In genomic region chr13:98817766-98818165, GRCm38 (mm10) we compare ENCODE assay signal across 14 mouse cellular contexts.
"Had no signal": no experiment of that assay in that cellular context is flagged by ENCODE, and none has a peak within 500 bp of the region (broad histone marks: within the 10 kb centered on the region; RNA-seq: fewer than 3 reads in every experiment).

No protein-coding gene starts in this region.

- H3K9ac ChIP-seq: liver, embryonic 13.5 days; midbrain, embryonic 13.5 days; neural tube, embryonic 13.5 days had no signal

- H3K4me3 ChIP-seq: left cerebral cortex, adult 2 months; liver, embryonic 13.5 days; megakaryocyte, embryonic 14.5 days; midbrain, embryonic 10.5 days; midbrain, embryonic 13.5 days; myocyte; neural tube, embryonic 13.5 days had no signal

- ATAC-seq: inflammation-experienced regulatory T-cells, adult 6 months; midbrain, embryonic 13.5 days; midbrain, embryonic 16.5 days had no signal

- DNase-seq: layer of hippocampus, postnatal 36 days; liver, embryonic 13.5 days; lung, adult 2 months; retina, postnatal 1 day; thymus, postnatal 25 days had no signal

- H3K4me2 ChIP-seq: liver, embryonic 13.5 days; midbrain, embryonic 13.5 days; neural tube, embryonic 13.5 days had no signal

- H3K9me3 ChIP-seq: liver, embryonic 13.5 days; megakaryocyte, embryonic 14.5 days; midbrain, embryonic 10.5 days; midbrain, embryonic 13.5 days; neural tube, embryonic 13.5 days had no signal

- H3K36me3 ChIP-seq: liver, embryonic 13.5 days; midbrain, embryonic 10.5 days; midbrain, embryonic 13.5 days; neural tube, embryonic 13.5 days had no signal

- H3K27ac ChIP-seq: left cerebral cortex, adult 2 months; liver, embryonic 13.5 days; midbrain, embryonic 10.5 days; midbrain, embryonic 13.5 days; neural tube, embryonic 13.5 days; stomach, postnatal 0 days had no signal

- H3K27me3 ChIP-seq: liver, embryonic 13.5 days; megakaryocyte, embryonic 14.5 days; midbrain, embryonic 13.5 days; neural tube, embryonic 13.5 days had no signal
